Mouse (Mus musculus): ENCODE data around the gene Gm20388.

DNA sequence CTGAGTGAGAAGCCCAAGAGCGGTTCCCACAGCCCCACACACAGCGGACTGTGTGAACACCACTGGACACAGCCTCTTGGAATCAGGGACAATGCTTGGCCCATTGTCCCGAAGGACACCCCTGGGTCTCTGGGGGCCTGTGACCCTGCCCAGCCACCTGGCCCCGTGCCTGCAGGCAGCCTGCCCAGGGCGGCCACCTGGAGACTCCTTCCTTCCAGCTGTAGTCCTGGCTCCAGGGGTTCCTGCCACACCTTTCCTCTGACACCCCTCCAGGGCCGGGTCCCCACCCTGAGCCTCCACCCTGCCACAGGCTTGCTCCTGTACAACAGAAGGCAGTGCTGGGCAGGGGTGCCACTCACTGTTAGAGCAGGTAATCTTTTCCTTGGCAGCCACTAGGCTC lies 277.9 kb downstream of the Gm20388 start:
- TF ChIP-seq EP300 (IDR thresholded peaks at IDR 0.05; ENCODE audit: low read depth), result peak; percentile 59; the same call in 1 of the 2 replicates
- TF ChIP-seq CTCF (IDR thresholded peaks at IDR 0.05; ENCODE audit: low read depth), result no peak
